Mouse (Mus musculus) MEL-GATA-1-ER (cell line): ENCODE data around the gene Tnfaip8l2.

Experiments
- DNase-seq: peaks from one replicate; pipeline ENCODE4 v3.0.0-alpha.2; 2012; ENCODE audit warnings: low read depth; ENCODE audit errors: extremely low read depth

The Tnfaip8l2 gene

GRCm38 (mm10) chr3:95141952-95142616 is at the start of gene Tnfaip8l2:
Tnfaip8l2 (minus strand) TSS chr3:95142360.
- DNase-seq = peak; percentile 75

GRCm38 (mm10) chr3:95186888-95187287 is 44.7 kb upstream of the Tnfaip8l2 start:
- DNase-seq = no peak

- DNase-seq = no peak
Observed at GRCm38 (mm10) chr3:95186100-95186499, 43.9 kb upstream of the Tnfaip8l2 start.

- DNase-seq = no peak
Observed at GRCm38 (mm10) chr3:95184796-95185577, 42.8 kb upstream of the Tnfaip8l2 start.

- DNase-seq = no peak
Observed at GRCm38 (mm10) chr3:95181841-95182240, 39.7 kb upstream of the Tnfaip8l2 start.

GRCm38 (mm10) chr3:95179890-95180289 is 37.7 kb upstream of the Tnfaip8l2 start:
- DNase-seq = no peak

GRCm38 (mm10) chr3:95178948-95179347 is 36.8 kb upstream of the Tnfaip8l2 start:
- DNase-seq = no peak

GRCm38 (mm10) chr3:95177583-95177982 is 35.4 kb upstream of the Tnfaip8l2 start:
- no peak for DNase-seq

- no peak for DNase-seq
Observed at GRCm38 (mm10) chr3:95176500-95176899, 34.3 kb upstream of the Tnfaip8l2 start.

- peak; percentile 72 for DNase-seq
Observed at GRCm38 (mm10) chr3:95174011-95174592, 31.9 kb upstream of the Tnfaip8l2 start.

- DNase-seq = no peak
Observed at GRCm38 (mm10) chr3:95173256-95173949, 31.2 kb upstream of the Tnfaip8l2 start.

GRCm38 (mm10) chr3:95172526-95173255 is 30.5 kb upstream of the Tnfaip8l2 start:
- no peak for DNase-seq

- no peak for DNase-seq
Observed at GRCm38 (mm10) chr3:95171105-95171504, 28.9 kb upstream of the Tnfaip8l2 start.

GRCm38 (mm10) chr3:95169996-95170395 is 27.8 kb upstream of the Tnfaip8l2 start:
- DNase-seq = no peak

- no peak for DNase-seq
Observed at GRCm38 (mm10) chr3:95164840-95165239, 22.7 kb upstream of the Tnfaip8l2 start.

GRCm38 (mm10) chr3:95164256-95164550 is 22.0 kb upstream of the Tnfaip8l2 start:
- no peak for DNase-seq

GRCm38 (mm10) chr3:95163419-95164255 is 21.5 kb upstream of the Tnfaip8l2 start:
- DNase-seq = no peak

- no peak for DNase-seq
Observed at GRCm38 (mm10) chr3:95162345-95162628, 20.1 kb upstream of the Tnfaip8l2 start.

GRCm38 (mm10) chr3:95161618-95162344 is 19.6 kb upstream of the Tnfaip8l2 start:
- no peak for DNase-seq

- no peak for DNase-seq
Observed at GRCm38 (mm10) chr3:95161041-95161551, 18.9 kb upstream of the Tnfaip8l2 start.
